Mouse (Mus musculus) B cell, adult 2 months (primary cell): ENCODE data around the gene Fgfr1op2.
"Not testable (repeated sequence)": the region's sequence is repeated elsewhere in the genome, so short reads cannot be mapped to it uniquely, and the experiment has no call there.

Experiments
- DNase-seq, 2 experiments: peaks; one replicate each; pipeline ENCODE4 v3.0.0; 2022

Gene Fgfr1op2

DNA sequence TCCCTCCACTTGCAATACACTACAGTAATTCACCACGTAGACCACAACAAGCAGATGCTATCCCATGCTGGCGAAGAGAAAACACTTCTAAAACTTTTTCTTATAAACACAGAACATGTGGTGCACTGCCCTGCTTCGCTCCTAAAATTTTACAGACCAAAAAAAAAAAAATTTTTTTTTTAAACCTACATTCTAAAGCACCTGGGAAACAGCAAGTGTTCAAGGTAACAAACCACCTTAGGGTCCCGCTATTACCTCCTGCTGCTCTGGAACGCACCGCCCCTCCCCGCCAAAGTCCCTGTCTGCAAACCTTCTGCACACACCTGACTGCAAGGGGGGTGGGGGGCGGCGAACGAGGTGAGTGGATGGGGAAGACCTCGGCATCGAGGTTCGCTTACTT is at the start of gene Fgfr1op2:
Fgfr1op2 (plus strand) TSS at position 301 of the 400 bp plus-strand sequence.
- DNase-seq, result no peak

DNA sequence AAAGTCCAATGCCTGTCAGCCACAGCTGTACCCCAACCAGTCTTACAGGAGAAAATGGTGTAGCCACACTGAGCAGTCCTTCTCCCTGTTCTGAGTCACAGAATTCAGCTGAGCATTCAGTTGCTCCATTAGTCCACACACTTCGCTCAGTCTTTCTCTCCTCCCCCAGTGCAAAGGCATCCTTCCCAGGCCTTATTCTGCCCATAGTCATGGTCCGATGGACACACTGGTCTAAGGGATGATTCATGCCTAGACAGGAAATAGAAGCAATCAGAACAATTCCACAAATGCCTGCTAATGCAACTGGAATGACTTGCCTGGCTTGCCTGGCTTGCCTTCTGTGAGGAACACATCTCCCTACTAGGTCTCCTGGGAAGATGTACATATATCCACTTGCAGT is 49.5 kb upstream of the Fgfr1op2 start:
- DNase-seq, result no peak

DNA sequence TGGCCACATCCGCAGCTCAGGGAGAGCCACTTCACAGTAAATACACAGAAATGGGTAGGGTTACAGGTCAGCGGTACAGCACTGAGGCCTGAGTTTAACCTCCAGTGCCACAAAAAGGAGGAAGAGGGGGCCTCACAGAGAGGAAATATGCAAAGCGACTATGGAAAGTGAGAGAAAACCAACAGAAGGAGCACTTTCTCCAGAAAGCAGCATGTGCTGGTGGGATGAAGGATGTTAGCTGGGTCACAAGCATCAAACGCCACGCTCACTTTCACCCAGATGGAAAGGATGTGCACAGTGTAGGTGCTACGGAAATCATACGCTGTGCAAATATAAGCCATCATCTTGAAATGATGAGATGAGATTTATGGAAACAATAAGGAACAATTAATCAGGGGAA is 46.6 kb upstream of the Fgfr1op2 start:
- DNase-seq, result no peak

DNA sequence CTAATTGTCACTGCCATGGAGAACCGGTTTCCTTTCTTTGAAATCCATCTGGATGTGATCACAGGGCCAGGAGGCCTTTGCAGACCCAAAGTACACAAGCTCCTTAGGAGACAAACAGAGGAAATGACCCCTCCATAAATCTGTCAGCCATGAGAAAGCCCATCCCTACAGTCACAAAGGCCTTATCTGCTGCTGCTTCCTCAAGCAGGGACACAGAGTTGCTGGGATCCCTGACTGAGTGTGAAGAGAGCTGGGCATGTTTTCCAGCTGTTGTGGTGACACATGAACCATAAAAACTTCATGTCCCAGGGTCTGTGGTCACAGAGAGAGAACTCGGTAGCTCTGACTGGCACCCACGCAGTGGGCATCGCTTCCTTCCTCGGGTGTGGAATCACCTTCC is 46.2 kb upstream of the Fgfr1op2 start:
- DNase-seq, result no peak

DNA sequence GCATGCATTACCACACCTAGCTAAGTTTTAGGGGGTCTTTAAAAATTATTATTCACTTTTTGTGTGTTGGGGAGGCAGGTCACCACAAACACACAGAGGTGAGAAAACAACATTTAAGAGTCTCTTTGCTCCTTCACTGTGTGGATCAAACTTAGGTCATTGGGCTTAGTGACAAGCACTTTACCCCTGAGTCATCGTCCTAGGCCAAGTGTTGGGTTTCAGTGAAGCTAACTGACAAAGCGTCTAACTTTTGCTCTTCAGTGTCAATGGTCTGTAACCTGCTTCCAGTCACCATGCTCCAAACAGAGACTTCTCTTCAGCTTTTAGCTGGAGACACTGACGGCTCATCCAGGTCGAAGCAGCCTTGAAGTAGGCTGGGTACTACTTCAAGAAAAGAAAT is 43.9 kb upstream of the Fgfr1op2 start:
- no peak for DNase-seq

DNA sequence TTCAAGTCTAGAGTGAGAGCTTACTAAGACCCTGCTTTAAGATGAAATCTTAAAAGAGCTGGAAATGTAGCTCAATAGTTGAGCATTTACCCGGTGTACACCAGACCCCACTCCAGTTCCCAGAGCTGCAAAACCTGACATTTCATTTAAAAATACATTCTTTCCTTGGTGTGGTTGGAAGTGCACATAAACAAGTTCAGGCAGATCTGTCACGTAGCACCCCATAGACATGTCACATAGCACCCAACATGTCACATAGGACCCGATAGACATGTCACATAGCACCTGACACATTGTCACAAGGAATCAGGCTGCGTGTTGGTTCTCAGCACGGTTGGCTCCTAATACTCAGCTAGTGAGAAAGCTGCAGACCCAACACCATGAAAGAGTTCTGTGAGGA is 41.5 kb upstream of the Fgfr1op2 start:
- DNase-seq, result no peak

DNA sequence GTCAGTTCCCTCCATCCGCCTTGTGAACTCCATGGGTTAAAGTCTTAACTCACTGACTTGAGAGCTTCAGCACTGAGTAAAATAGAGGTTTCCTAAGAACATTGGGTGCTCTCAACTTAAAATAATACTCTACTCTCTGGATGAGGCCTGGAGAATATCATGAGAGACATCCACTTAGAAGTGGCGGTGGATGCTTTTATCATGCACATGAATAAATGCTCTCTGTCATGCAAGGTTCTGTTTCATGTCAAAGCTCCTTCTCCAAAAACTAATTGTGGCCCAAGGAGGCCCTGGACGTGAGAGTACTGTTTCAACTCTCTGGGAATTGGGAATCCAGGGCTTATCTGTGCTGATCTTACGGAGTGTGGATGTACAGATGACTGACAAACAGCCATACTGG is 39.9 kb upstream of the Fgfr1op2 start:
- no peak for DNase-seq

DNA sequence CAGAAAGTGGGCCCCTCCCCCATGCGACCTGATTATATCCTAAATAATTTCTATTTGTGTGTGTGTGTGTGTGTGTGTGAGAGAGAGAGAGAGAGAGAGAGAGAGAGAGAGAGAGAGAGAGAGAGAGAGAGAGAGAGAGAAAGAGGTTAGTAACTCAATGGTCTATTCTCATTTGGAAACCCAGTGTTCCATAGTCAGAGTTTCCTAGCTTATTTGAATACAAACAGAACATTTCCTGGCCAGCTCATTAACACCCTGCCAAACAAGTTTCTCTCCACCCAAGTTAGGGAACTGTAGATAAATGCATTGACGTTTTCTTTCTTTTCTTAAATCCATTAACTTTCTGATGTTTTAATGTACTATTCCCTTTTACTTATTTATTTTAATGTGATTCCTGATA is 38.9 kb upstream of the Fgfr1op2 start:
- DNase-seq, result no peak

DNA sequence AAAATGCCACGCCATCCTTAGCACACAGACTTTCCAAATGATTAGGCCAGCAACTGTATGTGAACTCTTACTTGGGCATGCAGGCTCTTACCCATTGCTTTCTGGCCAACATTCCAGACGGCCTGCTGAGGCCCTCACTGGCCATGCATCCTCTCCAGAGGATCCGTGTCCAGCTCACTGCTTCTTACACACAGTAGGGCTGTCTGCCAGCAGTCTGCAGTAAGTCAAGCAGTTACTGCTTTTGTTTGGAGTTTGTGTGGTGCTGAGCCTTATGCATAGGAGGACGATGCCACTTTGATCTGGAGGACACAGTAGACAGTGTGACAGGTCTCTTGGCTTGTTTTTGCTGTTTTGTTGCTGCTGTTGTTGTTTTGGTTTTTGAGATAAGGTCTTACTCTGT is 38.3 kb upstream of the Fgfr1op2 start:
- no peak for DNase-seq

DNA sequence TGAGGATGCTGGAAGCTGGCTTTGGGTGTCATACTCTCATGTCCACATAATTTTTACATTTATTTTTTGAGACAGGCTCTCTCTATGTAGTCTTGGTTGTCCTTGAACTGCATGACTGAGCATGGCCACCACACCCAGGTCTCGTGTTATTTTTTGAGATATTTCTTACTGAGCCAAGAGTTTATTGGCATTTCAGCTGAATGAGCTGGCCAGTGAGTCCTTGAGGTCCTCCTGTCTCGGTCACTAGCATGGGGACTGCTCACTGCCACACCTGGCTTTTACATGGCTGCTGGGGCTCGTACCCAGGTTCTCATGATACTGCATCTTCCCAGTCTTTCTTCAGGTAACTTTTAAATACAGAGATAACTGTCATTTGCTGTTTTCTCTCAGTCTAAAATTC is 36.6 kb upstream of the Fgfr1op2 start:
- peak in 1 of 2 experiments; percentile 7 for DNase-seq

DNA sequence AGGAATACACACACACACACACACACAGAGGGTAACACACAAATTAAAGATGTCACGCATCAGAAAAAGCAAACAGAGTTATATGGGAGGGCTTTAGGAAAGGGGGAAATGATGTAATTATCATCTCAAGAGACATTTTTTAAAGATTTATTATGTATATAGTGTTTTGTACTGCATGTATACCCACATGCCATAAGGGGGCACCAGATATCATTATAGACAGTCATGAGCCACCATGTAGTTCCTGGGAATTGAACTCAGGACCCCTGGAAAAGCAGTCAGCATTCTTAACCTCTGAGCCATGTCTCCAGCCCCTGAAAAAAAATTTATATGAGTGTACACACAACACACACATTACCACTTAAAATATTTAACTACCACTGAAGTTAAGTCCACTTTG is 32.4 kb upstream of the Fgfr1op2 start:
- DNase-seq, result no peak

DNA sequence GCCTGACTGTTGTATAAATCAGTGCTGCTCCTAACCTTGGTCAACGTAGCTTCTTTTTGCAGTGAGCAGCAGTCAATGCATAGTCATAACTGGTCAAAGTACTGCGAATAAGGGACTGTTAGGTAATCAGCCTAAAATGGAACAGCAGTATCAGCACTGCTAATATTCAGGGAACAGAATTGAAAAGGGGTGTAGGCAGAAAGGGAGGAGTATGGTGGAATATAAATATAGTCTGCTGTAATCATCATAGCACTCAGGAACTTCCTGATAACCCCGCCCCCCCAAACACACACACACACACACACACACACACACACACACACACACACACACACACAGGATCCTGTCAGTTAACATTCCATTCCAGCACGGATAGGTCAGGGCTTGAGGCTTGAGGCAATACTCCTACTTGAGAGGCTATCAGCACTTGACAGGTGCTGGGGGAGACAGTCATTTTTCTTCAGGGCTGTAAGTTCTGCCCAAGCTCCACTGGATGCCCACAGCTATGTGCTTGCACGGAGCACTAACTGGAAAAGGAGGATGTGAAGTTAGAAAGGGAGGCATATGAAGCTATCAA is 31.6 kb upstream of the Fgfr1op2 start:
- no peak for DNase-seq

DNA sequence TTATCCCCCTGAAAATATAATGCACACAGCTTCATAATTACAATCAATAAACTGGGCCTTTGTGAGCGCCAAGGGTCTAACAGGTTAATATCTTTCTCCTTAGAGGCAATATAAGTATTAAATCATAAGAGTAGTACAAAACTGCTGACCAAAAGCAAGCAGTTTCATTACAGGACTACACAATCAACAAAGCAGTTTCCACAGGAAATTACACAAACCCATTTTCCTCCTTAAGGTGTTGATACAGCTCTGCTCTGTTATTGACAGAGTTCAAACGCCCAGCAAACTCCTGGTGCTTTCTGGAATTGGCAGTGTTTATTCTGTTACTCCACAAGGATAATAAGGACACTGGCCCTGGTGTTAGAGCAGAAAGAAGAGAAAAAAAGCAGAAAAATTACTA is 26.6 kb upstream of the Fgfr1op2 start:
- DNase-seq, result no peak

DNA sequence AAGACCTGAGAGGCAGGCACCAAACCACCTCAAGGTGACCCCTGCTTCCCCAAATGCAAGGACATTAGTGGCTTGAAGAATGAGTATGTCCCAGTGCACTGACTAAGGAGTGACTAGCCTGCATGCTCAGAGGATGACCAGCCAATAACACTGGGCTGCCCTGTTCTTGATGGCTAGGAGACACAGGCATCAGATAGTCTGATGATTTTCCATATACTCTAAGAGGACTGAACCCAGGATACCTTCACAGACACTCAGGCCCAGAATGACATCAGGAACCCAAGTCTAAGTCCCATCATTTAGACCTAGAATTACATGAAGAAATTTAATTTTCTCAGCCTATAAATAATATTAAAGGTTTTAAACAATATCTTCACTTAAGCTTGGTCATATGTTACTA is 25.7 kb upstream of the Fgfr1op2 start:
- no peak for DNase-seq

DNA sequence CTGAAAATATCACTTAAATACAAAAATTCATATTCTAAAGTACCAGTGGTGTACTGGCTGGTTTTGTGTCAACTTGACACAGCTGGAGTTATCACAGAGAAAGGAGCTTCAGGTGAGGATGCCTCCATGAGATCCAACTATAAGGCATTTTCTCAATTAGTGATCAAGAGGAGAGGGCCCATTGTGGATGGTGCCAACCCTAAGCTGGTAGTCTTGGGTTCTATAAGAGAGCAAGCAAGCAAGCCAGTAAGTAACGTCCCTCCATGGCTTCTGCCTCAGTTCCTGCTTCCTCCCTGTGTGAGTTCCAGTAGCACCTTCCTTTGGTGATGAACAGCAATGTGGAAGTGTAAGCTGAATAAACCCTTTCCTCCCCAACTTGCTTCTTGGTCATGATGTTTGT is 14.5 kb upstream of the Fgfr1op2 start:
- DNase-seq, result not testable (repeated sequence)

DNA sequence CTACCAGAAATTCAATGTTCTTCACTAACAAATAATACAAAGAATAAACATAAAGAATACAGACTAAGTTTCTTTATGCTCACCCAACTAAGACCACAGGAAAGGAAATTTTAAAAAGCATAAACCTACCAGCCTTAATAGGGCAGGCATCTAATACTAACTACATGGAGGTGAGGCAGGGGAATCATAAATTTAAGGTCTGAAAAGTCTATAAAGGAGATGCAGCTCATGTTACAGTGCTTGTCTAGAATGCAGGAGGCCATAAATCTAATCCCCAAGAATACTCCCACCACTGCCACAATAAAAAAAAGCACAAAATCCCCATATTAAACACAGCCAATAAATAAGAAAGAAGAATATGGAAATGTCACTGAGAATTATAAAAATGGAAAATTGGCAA is 4.9 kb upstream of the Fgfr1op2 start:
- no peak for DNase-seq

DNA sequence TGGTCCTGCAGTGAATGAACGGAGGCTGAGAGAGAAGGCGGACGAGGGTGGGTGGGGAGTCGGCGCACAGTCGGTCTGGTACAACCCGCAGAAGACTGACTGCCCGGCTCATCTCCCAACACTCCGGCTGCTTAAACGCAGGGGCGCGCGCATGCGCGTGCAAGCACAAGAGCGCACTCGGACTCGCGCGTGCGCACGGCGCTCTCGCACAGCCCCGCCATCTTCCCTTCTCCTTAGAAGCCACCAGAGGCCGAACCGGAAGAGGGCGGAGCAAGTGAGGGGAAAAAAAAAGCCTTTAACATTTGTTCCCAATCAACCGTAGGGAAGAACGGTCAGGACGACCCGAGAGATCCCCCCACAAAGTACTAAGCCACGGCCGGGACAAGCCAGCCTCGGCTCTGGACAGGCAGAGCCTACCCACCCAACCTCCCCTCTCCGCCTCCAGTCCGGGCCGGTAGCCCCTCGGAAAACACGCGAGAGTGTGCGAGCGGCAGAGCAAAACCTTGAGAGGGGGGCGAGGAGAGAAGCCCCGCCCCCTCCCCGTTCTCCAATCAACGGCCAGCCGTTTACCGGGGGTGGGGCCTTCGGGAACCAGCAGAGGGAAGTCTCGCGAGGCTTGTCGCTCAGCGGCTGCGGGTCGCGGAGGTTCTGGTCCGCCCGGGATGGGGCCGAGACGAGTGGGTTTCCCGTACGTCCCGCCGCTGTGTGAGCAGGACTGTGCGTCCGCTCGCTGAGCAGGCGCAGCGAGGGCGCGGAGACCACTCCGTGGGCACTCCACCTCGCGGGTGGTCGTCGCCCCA is 507 bp downstream of the Fgfr1op2 start, which contains the start of gene Ints13:
Ints13 (minus strand) TSS at position 526 of the 800 bp plus-strand sequence.
- peak; percentile 95 to 97 for DNase-seq

DNA sequence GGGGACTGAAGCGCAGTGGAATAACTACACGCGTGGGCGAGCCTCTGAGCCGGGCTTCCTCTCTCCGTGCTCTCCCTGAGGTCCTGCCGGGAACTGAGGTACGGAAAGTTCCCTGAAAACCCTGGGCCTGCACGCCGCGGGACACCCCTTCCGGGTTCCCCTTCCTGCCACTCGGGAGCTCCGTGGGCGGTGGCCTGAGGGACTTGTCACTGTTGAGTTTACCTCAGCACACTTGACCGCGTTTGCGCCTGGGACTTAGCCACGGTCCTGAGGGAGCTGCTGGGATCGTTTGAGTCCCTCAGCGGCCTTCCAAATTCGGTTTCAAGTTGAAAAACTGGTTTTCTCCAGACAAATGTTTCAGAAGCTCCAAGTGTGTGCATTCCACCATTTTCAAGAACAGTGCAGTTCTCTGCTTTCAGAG is 1.1 kb downstream of the Fgfr1op2 start:
- DNase-seq, result peak in 1 of 2 experiments; percentile 74

DNA sequence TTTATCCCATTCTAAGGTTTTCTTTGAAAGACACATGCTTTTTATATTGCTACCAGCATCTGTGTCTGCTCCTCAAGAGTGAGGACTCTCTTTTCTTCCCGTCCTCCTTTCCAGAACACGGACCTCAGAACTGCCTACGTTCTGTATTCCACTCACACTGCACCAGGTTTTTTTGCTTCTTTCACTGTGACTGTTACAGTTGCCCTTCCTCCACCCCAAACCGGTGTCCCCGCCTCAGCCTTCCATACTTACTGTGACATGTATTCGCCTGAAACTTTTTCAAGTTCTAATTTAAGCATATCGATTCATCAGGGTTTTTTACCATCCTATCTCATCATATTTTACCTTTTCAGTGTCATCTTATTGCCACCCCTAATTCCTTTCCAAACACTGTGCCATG is 1.6 kb downstream of the Fgfr1op2 start:
- peak; percentile 8 to 23 for DNase-seq

DNA sequence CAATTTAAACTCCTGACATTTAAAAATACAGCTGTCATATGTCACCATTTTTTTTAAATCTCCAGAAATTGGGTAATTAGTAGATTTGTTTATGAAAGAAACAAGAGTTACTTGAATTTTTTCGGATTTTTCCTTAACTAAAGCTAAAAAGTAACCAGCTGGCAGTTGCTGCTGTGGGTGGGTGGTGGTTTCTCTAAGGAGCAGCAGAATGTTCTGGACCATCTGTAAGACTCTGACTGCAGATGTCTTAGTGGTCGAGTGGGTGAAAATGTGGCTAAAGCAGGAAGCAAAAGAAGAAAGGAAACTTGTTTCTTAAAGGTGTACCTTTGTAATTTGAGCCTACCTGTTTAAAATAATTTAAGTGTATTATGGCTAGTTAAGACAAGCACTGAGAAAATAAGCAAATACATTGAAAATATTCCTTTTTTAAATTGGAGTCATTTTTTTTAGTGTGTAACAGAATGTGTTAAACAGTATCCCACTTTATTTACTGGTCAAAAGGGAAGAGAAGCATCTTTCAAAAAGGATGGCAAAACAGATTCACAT is 3.5 kb downstream of the Fgfr1op2 start:
- DNase-seq, result no peak

DNA sequence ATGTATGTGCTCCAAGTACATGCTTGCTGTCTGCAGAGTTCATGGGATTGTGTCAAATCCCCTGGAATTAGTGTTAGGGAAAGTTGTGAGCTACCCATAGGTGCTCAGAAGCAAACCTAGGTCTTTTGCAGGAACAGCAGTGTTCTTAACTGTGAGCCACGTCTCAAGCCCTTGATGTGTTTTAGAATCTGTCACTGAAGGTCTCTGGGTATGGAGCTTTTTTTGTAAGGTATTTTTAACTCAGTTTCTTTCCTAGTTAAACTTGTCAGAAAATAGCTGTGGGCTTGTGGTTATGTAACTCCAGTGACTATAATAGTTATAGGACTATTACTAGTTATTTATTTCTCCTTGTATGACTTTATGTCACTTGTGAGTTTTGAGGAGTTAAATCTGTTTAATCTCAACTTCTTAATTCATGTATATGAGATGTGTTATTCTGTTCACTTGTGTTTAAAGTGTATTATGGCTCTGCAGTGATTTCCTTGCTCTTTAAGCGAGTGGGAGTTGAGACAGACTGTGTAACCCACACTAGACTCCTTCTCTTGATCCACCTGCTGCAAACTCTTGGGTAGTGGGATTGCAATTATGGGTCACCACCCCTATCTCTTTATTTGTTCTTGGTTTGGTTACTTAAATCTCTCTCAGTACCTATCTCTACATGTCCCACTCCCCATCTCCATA is 6.5 kb downstream of the Fgfr1op2 start:
- no peak for DNase-seq

DNA sequence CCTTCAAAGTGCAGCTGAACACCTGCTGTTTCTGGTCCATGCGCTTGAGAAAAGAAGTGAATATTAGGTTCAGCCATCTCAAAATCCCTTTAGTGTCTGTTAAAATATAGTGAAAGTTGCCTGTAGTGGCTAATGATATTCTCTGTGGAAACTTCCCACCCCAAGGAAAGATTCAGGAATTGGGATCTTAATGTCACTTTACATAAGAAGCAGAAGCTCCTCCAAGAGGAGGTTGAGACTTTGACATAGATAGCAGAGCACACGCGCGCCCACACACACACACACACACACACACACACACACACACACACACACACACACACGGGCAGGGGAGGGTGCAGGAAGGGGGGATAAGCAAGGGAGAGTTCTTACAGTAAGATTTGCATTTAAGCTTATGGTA is 8.1 kb downstream of the Fgfr1op2 start:
- no peak for DNase-seq

DNA sequence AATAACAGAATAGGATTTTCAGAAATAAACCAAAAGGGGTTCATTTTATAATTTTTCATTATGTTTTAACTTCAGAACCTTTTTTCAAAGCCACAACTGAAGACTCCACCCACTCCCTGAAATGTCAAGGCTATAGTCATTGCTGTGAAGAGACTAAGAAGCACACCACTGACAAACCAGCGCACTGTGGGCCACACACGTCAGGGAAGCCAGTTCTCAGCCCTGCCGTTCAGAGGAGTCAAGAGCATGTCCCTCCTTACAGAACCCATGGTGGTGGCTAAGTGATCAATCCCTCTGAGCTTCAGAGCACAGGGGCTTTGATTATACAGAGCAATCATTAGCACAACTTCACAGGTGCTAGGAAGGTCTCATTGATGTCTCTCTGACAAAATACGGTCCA is 25.6 kb downstream of the Fgfr1op2 start:
- no peak for DNase-seq

DNA sequence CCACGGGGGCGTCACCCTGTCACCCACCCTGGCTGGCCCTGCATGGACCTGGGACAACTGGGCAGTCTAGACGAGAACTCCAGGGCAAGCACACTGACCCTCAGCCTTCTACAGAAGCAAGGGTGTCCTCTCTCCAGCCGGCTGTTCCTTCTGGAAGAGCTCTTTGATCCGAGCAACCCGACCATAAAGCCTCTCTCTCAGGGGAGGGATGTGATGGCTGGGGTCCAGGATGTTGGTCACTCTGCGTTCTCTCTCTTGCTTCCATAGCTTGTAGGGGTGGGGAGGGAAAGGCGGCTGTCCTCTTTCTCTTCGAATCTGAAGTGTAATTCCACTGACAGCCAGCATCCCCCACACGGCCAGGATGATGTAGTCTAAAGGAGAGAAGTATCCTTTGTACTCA is 26.6 kb downstream of the Fgfr1op2 start:
- no peak for DNase-seq
